Comparison of ENCODE assay signal across 8 mouse cellular contexts in genomic region chr2:118256621-118257053, GRCm38 (mm10). TPM values are rescaled to one million over a fixed set of nuclear protein-coding genes. Genes with fewer than 3 reads are reported as not detected.
A peak's percentile ranks its signal among the peaks of the same experiment; 100 is the strongest.
DNase-seq lines count a peak whose midpoint lies in the region; ATAC-seq and TF ChIP-seq lines count a peak whose summit lies in the region.

Gene Fsip1 (minus strand): TSS chr2:118256966.

- H3K4me1 ChIP-seq in forebrain, postnatal 0 days (ENCODE audit: insufficient read depth), result no peaks in the 10 kb centered on the region; the same call in 1 of the 2 replicates
- 0 out of 2 replicates have a peak, but pooled peaks cover 2% of the 10 kb centered on the region for H3K4me1 ChIP-seq in lung, embryonic 16.5 days (replicated peaks; ENCODE audit: control insufficient read depth, insufficient read depth, low read length)
- H3K4me1 ChIP-seq in thymus, adult 2 months (replicated peaks; ENCODE audit: control insufficient read depth, insufficient read depth, low read length), result peaks cover 3% of the 10 kb centered on the region

- H3K36me3 ChIP-seq in forebrain, postnatal 0 days (ENCODE audit: insufficient read depth), result no peaks in the 10 kb centered on the region
- no peaks in the 10 kb centered on the region for H3K36me3 ChIP-seq in lung, embryonic 16.5 days (ENCODE audit: control insufficient read depth, insufficient read depth, low read length)
- no peaks in the 10 kb centered on the region for H3K36me3 ChIP-seq in thymus, adult 2 months (ENCODE audit: control insufficient read depth, insufficient read depth, low read length)

- no peak for TF ChIP-seq CTCF in forebrain, postnatal 0 days (IDR thresholded peaks at IDR 0.05; ENCODE audit: low read depth)
- peak; percentile 22; the same call in 1 of the 2 replicates for TF ChIP-seq CTCF in thymus, adult 2 months (IDR thresholded peaks at IDR 0.05; ENCODE audit: borderline replicate concordance, control insufficient read depth, extremely low read depth, insufficient read depth, low read length, poor library complexity)

- H3K4me2 ChIP-seq in forebrain, postnatal 0 days (ENCODE audit: low read depth), result peak within 1 kb of the TSS; percentile 74
- peak within 1 kb of the TSS; percentile 74 for H3K4me2 ChIP-seq in lung, embryonic 16.5 days (ENCODE audit: low read depth, low read length)

- no peaks in the 10 kb centered on the region for H3K27me3 ChIP-seq in forebrain, postnatal 0 days (ENCODE audit: insufficient read depth, low read length)
- no peaks in the 10 kb centered on the region for H3K27me3 ChIP-seq in lung, embryonic 16.5 days (ENCODE audit: control insufficient read depth, insufficient read depth, low read depth, low read length)
- H3K27me3 ChIP-seq in thymus, adult 2 months (ENCODE audit: control insufficient read depth, insufficient read depth, low read length), result no peaks in the 10 kb centered on the region

- 5% methylated on average over 25 of the region's 25 CpGs for WGBS in forebrain, postnatal 0 days
- WGBS in lung, embryonic 16.5 days, result 2% methylated on average over 25 of the region's 25 CpGs
- WGBS in thymus, adult 2 months, result 4% methylated on average over 25 of the region's 25 CpGs

- H3K9ac ChIP-seq in forebrain, postnatal 0 days, result peak within 1 kb of the TSS; percentile 47; the same call in 1 of the 2 replicates
- H3K9ac ChIP-seq in lung, embryonic 16.5 days (ENCODE audit: low read length), result peak within 1 kb of the TSS; percentile 49; the same call in 1 of the 2 replicates

- peak; percentile 99 for ATAC-seq in CD4-positive, CD25-positive, alpha-beta regulatory T cell, adult 4 months
- ATAC-seq in forebrain, postnatal 0 days, result peak; percentile 96
- peak; percentile 98 for ATAC-seq in lung, embryonic 16.5 days (ENCODE audit: low read depth)

- no peak for TF ChIP-seq POLR2A in thymus, adult 2 months (IDR thresholded peaks at IDR 0.05; ENCODE audit: control insufficient read depth, extremely low read depth, insufficient read depth, low read length, poor library complexity)

- peak; percentile 22 for DNase-seq in c-Kit-negative CD71-positive TER-119-positive erythroid progenitor cells, embryonic 14.5 days (ENCODE audit: low read depth, low spot score)
- DNase-seq in forebrain, postnatal 0 days, result peak; percentile 87
- DNase-seq in heart, postnatal 4 days, result peak; percentile 67
- peak; percentile 49 to 65 for DNase-seq in layer of hippocampus, adult 8-10 months (ENCODE audit: low spot score in 2 of 2)
- DNase-seq in ovary, adult 18-20 months (ENCODE audit: low spot score), result peak; percentile 84
- DNase-seq in thymus, adult 2 months, result peak; percentile 79

- peak within 1 kb of the TSS; percentile 42 for H3K4me3 ChIP-seq in forebrain, postnatal 0 days (ENCODE audit: low read depth, low read length)
- peak within 1 kb of the TSS; percentile 60 for H3K4me3 ChIP-seq in lung, embryonic 16.5 days (ENCODE audit: low read length)
- peak within 1 kb of the TSS; percentile 43 for H3K4me3 ChIP-seq in thymus, adult 2 months (ENCODE audit: control insufficient read depth, insufficient read depth, low read length)

- H3K9me3 ChIP-seq in forebrain, postnatal 0 days (ENCODE audit: low read length), result no peaks in the 10 kb centered on the region
- H3K9me3 ChIP-seq in lung, embryonic 16.5 days (ENCODE audit: control insufficient read depth, low read length), result no peaks in the 10 kb centered on the region

- H3K27ac ChIP-seq in forebrain, postnatal 0 days (ENCODE audit: low read depth, low read length), result no peak within 1 kb of the TSS
- H3K27ac ChIP-seq in lung, embryonic 16.5 days (ENCODE audit: low read length), result no peak within 1 kb of the TSS
- H3K27ac ChIP-seq in thymus, adult 2 months (ENCODE audit: control insufficient read depth, insufficient read depth, low read length), result no peak within 1 kb of the TSS

RNA-seq across cellular contexts. Expression of gene Fsip1, which starts in this region (rescaled TPM):
- not detected for polyA plus RNA-seq in CD4-positive, CD25-positive, alpha-beta regulatory T cell, adult 4 months (2017; shearing (Covaris generic))
- total RNA-seq in forebrain, postnatal 0 days (2014; rRNA removed), result 2.9 and 3.7 TPM in 2 replicates
- polyA plus RNA-seq in forebrain, postnatal 0 days (2015; fragmentation: Nextera tagmentation; extraction: Ambion mirVana), result 4.0 and 5.7 TPM in 2 replicates
- under 1 TPM in 1 of 2 experiments, not detected in 1; 0.23 TPM for total RNA-seq in heart, postnatal 4 days (2021)
- total RNA-seq in layer of hippocampus, adult 8-10 months (2022), result 1 to 10 TPM in 3 of 4 experiments, under 1 TPM in 1; 0.72 to 1.7 (median 1.3) TPM
- polyA plus RNA-seq in lung, embryonic 16.5 days (2015; fragmentation: Nextera tagmentation; extraction: Ambion mirVana), result 1.6 and 2.0 TPM in 2 replicates
- not detected in 2 replicates for polyA plus RNA-seq in thymus, adult 2 months (2012; rRNA removed)

Comparison
In these comparisons a context has a peak if more than half of its experiments do, and no peak if none do; other contexts are left out.
1. Peak in ATAC-seq in CD4-positive, CD25-positive, alpha-beta regulatory T cell, adult 4 months; RNA of the gene not detected or under 1 TPM.
2. Peak in DNase-seq in heart, postnatal 4 days; RNA of the gene not detected or under 1 TPM.
3. Peak in DNase-seq and H3K4me3 ChIP-seq in thymus, adult 2 months; RNA of the gene not detected or under 1 TPM.
4. DNase-seq: peak in every context shown above with its lines; median percentile 87 in forebrain, postnatal 0 days; 84 in ovary, adult 18-20 months; 79 in thymus, adult 2 months; 67 in heart, postnatal 4 days; 57 in layer of hippocampus, adult 8-10 months; 22 in c-Kit-negative CD71-positive TER-119-positive erythroid progenitor cells, embryonic 14.5 days.